Mouse (Mus musculus) MEL-GATA-1-ER (cell line): Measurements from ENCODE around the gene Tatdn2.
"Not testable (repeated sequence)": the region's sequence is repeated elsewhere in the genome, so short reads cannot be mapped to it uniquely, and the experiment has no call there.

Experiments used
- DNase-seq: peaks from one replicate; pipeline ENCODE4 v3.0.0-alpha.2; 2012; ENCODE audit warnings: low read depth; ENCODE audit errors: extremely low read depth

The Tatdn2 gene

GRCm38 (mm10) chr6:113713389-113713788 is 16.5 kb downstream of the Tatdn2 start:
- not testable (repeated sequence) for DNase-seq

- DNase-seq, result no peak
These were observed 17.4 kb downstream of the Tatdn2 start for GRCm38 (mm10) chr6:113714276-113714675.

GRCm38 (mm10) chr6:113714797-113715196 is 17.9 kb downstream of the Tatdn2 start:
- no peak for DNase-seq

- DNase-seq, result no peak
These were observed 20.7 kb downstream of the Tatdn2 start for GRCm38 (mm10) chr6:113717541-113717940.

GRCm38 (mm10) chr6:113719878-113720277 is 23.0 kb downstream of the Tatdn2 start, which contains the start of gene Ghrl:
Gene Ghrl (minus strand): TSS chr6:113719880.
- no peak for DNase-seq

GRCm38 (mm10) chr6:113721061-113721460 is 24.2 kb downstream of the Tatdn2 start:
- no peak for DNase-seq

- DNase-seq, result no peak
These were observed 31.3 kb downstream of the Tatdn2 start for GRCm38 (mm10) chr6:113728181-113728580.

GRCm38 (mm10) chr6:113731296-113731695 is 34.4 kb downstream of the Tatdn2 start:
- peak; percentile 19 for DNase-seq

- no peak for DNase-seq
These were observed 40.6 kb downstream of the Tatdn2 start for GRCm38 (mm10) chr6:113737318-113738046.

GRCm38 (mm10) chr6:113740236-113741217 is 43.7 kb downstream of the Tatdn2 start, which contains the start of gene Sec13:
Gene Sec13 (minus strand): TSS chr6:113740743.
- DNase-seq, result peak; percentile 80

GRCm38 (mm10) chr6:113741425-113741824 is 44.6 kb downstream of the Tatdn2 start:
- DNase-seq, result no peak

- no peak for DNase-seq
These were observed 45.5 kb downstream of the Tatdn2 start for GRCm38 (mm10) chr6:113742321-113742720.

GRCm38 (mm10) chr6:113743111-113743510 is 46.3 kb downstream of the Tatdn2 start:
- no peak for DNase-seq

GRCm38 (mm10) chr6:113745117-113745516 is 48.3 kb downstream of the Tatdn2 start:
- DNase-seq, result no peak

- DNase-seq, result no peak
These were observed 50.4 kb downstream of the Tatdn2 start for GRCm38 (mm10) chr6:113747284-113747683.

GRCm38 (mm10) chr6:113748351-113748750 is 51.5 kb downstream of the Tatdn2 start:
- no peak for DNase-seq

- no peak for DNase-seq
These were observed 52.4 kb downstream of the Tatdn2 start for GRCm38 (mm10) chr6:113749119-113749685.
